Mouse (Mus musculus) cerebellum, adult 2 months (tissue): ENCODE data around the gene Ctsk.

Source experiments
- CTCF ChIP-seq: fragments of 200-500 bp; IDR thresholded peaks from 2 replicates; pipeline ENCODE4 v1.5.1; 2011; ENCODE audit warnings: low read depth, mild to moderate bottlenecking, control low read depth, low read length, moderate library complexity, borderline replicate concordance; ENCODE audit not compliant: insufficient read depth
- POLR2A ChIP-seq: fragments of 200-500 bp; IDR thresholded peaks from 2 replicates; pipeline ENCODE4 v1.6.1; 2011; ENCODE audit warnings: low read length, control low read depth, borderline replicate concordance; ENCODE audit not compliant: insufficient read depth

DNA sequence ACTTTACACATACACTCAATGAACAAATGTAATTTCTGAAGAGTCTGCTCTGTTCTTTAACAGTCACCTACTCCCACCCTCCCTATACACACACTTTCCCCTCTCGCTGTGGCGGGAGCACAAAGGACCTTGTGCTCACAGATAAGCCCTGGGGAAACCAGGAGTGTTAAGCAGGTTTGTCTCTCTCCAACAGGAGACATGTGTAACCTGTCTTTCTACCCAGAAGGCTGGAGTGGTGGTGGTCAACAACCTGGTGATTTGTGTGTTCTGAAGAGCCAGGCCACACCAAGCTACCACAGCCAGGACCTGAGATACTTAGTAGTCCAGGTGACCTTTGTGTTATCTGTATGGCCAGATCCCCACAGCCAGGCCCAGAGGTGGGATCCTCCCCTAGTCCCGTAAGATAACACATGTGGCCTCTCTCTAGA, 17.6 kb downstream of the Ctsk start:
- TF ChIP-seq POLR2A: no peak
- TF ChIP-seq CTCF: no peak
